Mouse (Mus musculus): ENCODE results near the gene Sgca. TPM values are rescaled to one million over a fixed set of nuclear protein-coding genes. Genes with fewer than 3 reads are reported as not detected.

The Sgca gene
- polyA plus RNA-seq, 1 experiment from 2014 or later = not detected

DNA sequence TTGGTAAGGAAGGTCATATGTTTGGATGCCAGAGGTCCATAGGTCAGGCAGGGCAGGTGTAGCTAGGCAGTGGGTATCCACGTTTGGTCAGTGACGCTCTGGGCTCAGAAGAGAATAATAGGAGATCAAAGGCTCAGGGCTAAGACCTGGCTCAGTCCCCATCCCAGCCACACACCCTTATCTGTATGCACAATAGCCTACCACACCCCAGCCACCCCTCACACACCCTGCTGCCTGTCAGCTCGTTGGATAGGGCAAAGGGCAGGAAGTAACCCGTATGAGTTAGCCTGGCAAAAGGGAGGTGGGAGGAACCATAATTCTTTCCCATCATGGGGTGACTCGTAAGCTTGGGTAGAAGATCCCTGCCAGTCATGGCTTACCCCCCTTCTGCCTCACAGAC lies 21.5 kb upstream of the Sgca start:
- Histone ChIP-seq H3K4me3 (ENCODE audit: low read depth, low read length) (no peak overlapping the region), H3K4me1 (ENCODE audit: control insufficient read depth, insufficient read depth, low read length) (peaks cover 45% of the 10 kb centered on the region), H3K27me3 (replicated peaks; ENCODE audit: control insufficient read depth, insufficient read depth, low read length) (no peaks in the 10 kb centered on the region), H3K36me3 (ENCODE audit: control insufficient read depth, insufficient read depth, low read length) (peaks cover 72% of the 10 kb centered on the region), H3K9ac (ENCODE audit: low read length) (peak overlapping the region; percentile 17; the same call in 1 of the 2 replicates), H3K9me3 (replicated peaks; ENCODE audit: control insufficient read depth, low read length) (no peaks in the 10 kb centered on the region), H3K4me2 (ENCODE audit: low read length) (peak overlapping the region; percentile 14; the same call in 1 of the 2 replicates), H3K27ac (ENCODE audit: low read depth, low read length) (peak overlapping the region; percentile 72)
- ATAC-seq (no peak), DNase-seq (ENCODE audit: low spot score) (no peak)
- WGBS = 72% methylated on average over 5 of the region's 5 CpGs

DNA sequence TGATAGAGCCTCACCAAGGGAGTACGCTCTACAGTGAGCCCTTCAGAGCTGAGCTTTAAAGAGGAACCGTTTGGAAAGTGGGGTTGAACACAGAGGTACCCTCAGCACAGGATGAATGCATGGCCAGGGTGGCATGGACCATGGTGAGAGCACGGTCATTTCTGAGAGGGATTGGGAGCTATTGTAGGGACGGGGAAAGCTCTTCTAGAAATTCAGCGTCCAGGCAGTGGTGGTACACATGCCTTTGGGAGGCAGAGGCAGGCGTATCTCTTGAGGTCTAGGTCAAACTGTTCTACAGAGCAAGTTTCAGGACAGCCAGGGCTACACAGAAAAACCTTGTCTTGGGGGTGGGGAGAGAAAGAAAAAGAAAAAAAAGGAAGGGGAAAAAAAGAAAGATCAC lies 20.9 kb upstream of the Sgca start:
- Histone ChIP-seq H3K9ac (ENCODE audit: low read length) (no peak overlapping the region), H3K27ac (ENCODE audit: low read depth, low read length) (no peak overlapping the region), H3K4me1 (ENCODE audit: control insufficient read depth, insufficient read depth, low read length) (peaks cover 45% of the 10 kb centered on the region), H3K4me3 (ENCODE audit: low read depth, low read length) (no peak overlapping the region), H3K9me3 (replicated peaks; ENCODE audit: control insufficient read depth, low read length) (no peaks in the 10 kb centered on the region), H3K36me3 (ENCODE audit: control insufficient read depth, insufficient read depth, low read length) (peaks cover 66% of the 10 kb centered on the region), H3K4me2 (ENCODE audit: low read length) (no peak overlapping the region), H3K27me3 (replicated peaks; ENCODE audit: control insufficient read depth, insufficient read depth, low read length) (no peaks in the 10 kb centered on the region)
- no peak for ATAC-seq
- DNase-seq (ENCODE audit: low spot score) = no peak
- 92% methylated on average over 6 of the region's 6 CpGs for WGBS

DNA sequence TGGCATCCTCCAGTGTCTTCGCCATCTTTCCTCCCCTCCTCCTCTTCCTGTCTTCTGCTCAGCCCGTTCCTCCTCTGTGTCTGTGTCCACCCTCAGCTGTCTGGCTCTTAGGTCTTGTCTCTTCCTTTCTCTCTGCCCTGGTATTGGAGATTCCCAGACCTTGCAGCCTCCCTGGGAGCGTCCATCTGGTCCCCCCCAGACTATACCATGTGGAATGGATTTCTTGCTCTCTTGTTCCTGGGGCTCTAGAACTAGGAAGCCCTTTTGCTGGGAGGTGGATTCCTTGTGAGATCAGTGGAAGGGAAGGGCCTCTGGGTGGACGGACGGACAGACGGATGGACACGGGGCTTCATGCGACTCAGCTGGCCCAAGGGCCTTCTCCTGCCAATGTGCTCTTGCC lies 20.0 kb upstream of the Sgca start:
- H3K27me3 ChIP-seq (replicated peaks; ENCODE audit: control insufficient read depth, insufficient read depth, low read length) = no peaks in the 10 kb centered on the region
- peaks cover 59% of the 10 kb centered on the region for H3K36me3 ChIP-seq (ENCODE audit: control insufficient read depth, insufficient read depth, low read length)
- H3K9ac ChIP-seq (ENCODE audit: low read length) = peak overlapping the region; percentile 94; the same call in 1 of the 2 replicates
- DNase-seq (ENCODE audit: low spot score) (no peak), ATAC-seq (no peak)
- H3K4me3 ChIP-seq (ENCODE audit: low read depth, low read length) = no peak overlapping the region
- peak overlapping the region; percentile 99 for H3K4me2 ChIP-seq (ENCODE audit: low read length)
- H3K27ac ChIP-seq (ENCODE audit: low read depth, low read length) = no peak overlapping the region
- H3K9me3 ChIP-seq (replicated peaks; ENCODE audit: control insufficient read depth, low read length) = no peaks in the 10 kb centered on the region
- peaks cover 45% of the 10 kb centered on the region for H3K4me1 ChIP-seq (ENCODE audit: control insufficient read depth, insufficient read depth, low read length)
- 87% methylated on average over 8 of the region's 8 CpGs for WGBS

DNA sequence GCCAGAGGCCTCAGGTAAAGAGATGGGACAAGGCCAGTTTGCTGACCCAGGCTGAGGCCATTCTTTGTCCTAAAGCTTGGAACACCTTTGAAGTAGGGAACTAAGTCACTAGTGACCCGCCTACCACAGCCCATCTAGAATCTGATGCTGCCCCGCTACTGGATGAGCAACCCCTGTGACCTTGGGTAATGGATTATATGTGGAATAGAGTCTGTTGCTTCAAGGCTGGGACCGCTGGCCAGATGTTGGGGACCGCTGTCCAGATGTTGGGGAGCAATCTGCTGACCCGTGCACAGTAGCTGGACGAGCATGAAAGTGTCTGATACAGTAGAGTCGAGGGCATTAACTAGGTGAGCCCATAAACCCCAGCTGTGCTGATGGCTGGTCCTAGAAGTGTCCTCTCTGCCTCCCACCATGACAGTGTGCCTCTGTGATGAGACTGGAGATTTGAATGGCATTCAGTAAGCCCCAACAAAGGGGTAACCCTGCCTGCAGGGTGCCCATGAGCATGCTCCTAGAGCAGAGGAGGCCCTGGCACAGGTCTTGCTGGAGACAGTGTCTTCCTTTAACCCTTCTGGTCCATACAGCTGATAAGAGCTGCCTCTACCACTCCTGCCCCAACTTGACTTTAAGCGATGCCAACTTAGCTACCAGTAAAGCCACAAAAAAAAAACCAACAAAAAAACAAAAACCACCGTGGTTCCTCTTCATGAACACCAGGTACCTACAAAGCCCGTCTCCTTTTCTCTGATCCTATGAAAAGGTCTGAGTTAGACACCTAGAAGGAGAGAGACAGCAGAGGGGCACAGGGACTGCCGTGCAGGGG lies 19.0 kb upstream of the Sgca start:
- H3K36me3 ChIP-seq (ENCODE audit: control insufficient read depth, insufficient read depth, low read length) = peaks cover 53% of the 10 kb centered on the region

DNA sequence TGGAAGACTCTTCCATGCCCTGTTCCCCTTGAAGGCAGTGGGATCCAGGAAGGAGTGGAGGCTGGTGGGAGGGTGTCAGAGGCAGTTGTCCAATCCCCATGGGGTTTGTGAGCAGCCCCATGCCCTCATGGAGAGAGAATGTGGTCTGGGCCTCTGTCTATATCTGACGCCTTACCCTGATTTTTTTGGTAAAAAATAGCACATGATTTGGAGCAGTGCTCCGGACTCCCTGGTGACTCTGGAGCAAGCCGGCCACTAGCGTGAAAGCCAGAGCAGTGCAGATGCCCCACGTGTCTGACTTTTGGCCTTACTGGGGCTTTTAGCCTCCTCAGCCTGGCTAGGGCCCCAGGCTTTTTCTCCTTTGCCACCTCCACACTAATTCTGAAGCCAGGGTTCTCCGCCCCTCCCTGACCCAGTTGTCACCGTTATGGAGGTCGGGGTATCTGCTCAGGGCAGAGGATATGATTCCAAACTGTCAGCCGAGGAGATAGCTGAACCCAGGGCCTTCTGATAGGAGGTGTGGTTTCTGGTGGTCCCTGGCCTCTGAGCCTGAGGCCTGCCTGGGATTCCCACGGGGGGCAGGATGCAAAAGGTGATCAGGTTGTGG lies 18.2 kb upstream of the Sgca start:
- ATAC-seq (no peak), DNase-seq (ENCODE audit: low spot score) (no peak)
- Histone ChIP-seq H3K9ac (ENCODE audit: low read length) (peak overlapping the region; percentile 94), H3K4me1 (ENCODE audit: control insufficient read depth, insufficient read depth, low read length) (peaks cover 48% of the 10 kb centered on the region), H3K27me3 (replicated peaks; ENCODE audit: control insufficient read depth, insufficient read depth, low read length) (no peaks in the 10 kb centered on the region), H3K36me3 (ENCODE audit: control insufficient read depth, insufficient read depth, low read length) (peaks cover 44% of the 10 kb centered on the region), H3K27ac (ENCODE audit: low read depth, low read length) (no peak overlapping the region), H3K9me3 (replicated peaks; ENCODE audit: control insufficient read depth, low read length) (no peaks in the 10 kb centered on the region), H3K4me3 (ENCODE audit: low read depth, low read length) (peak overlapping the region; percentile 86), H3K4me2 (ENCODE audit: low read length) (peak overlapping the region; percentile 99)
- 59% methylated on average over 10 of the region's 10 CpGs for WGBS

More for the DNA sequence above, 19.0 kb upstream of the Sgca start:
- Histone ChIP-seq H3K4me1 (ENCODE audit: control insufficient read depth, insufficient read depth, low read length) (peaks cover 45% of the 10 kb centered on the region), H3K9ac (ENCODE audit: low read length) (peak overlapping the region; percentile 94), H3K27ac (ENCODE audit: low read depth, low read length) (no peak overlapping the region), H3K4me3 (ENCODE audit: low read depth, low read length) (peak overlapping the region; percentile 86), H3K4me2 (ENCODE audit: low read length) (peak overlapping the region; percentile 99), H3K9me3 (replicated peaks; ENCODE audit: control insufficient read depth, low read length) (no peaks in the 10 kb centered on the region), H3K27me3 (replicated peaks; ENCODE audit: control insufficient read depth, insufficient read depth, low read length) (no peaks in the 10 kb centered on the region)
- ATAC-seq (no peak), DNase-seq (ENCODE audit: low spot score) (no peak)
- WGBS = 84% methylated on average over 11 of the region's 11 CpGs

DNA sequence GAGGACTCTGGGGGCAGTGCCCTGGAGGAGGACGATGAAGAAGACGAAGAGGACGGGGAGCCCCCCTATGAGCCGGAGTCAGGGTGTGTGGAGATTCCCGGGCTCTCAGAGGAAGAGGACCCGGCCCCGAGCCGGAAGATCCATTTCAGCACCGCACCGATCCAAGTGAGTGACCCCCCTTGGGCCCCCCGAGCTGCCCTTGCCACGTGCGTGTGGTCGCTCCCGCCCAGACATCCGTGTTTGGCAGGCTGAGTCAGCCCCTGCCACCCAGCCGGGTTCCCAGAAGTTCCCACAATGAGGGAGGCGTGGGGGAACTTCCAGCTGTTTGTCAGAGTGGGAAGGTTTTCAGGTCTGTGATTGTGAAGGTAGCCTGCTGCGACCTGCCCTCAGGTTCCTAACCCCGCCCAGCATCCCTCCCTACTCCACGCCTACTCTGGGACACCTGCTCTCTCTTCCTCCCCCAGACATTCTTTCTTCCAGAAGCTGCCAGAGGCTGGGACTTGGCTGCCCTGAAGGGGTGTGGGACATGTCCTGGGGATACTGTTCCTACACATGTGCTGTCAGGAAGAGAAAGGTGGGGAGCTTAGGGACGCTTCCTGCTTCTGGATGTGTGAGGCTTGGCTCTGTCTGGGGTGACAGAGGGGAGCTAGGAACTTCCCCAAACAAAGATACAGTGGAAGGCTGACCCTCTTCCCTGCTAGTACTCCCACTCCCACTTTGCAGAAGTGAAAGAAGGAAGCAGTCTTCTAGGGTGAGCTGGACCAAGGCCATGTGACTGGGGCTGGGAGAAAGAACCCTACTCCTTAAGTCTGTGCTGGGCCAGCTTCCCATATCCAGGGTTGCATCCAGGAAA lies 16.9 kb upstream of the Sgca start:
- Histone ChIP-seq H3K4me1 (ENCODE audit: control insufficient read depth, insufficient read depth, low read length) (peaks cover 51% of the 10 kb centered on the region), H3K36me3 (ENCODE audit: control insufficient read depth, insufficient read depth, low read length) (peaks cover 31% of the 10 kb centered on the region), H3K27me3 (replicated peaks; ENCODE audit: control insufficient read depth, insufficient read depth, low read length) (no peaks in the 10 kb centered on the region), H3K27ac (ENCODE audit: low read depth, low read length) (peak overlapping the region; percentile 94; the same call in 1 of the 2 replicates), H3K9me3 (replicated peaks; ENCODE audit: control insufficient read depth, low read length) (no peaks in the 10 kb centered on the region), H3K4me2 (ENCODE audit: low read length) (peak overlapping the region; percentile 99), H3K4me3 (ENCODE audit: low read depth, low read length) (peak overlapping the region; percentile 86), H3K9ac (ENCODE audit: low read length) (peak overlapping the region; percentile 94)
- DNase-seq (ENCODE audit: low spot score) (no peak), ATAC-seq (no peak)
- WGBS = 2% methylated on average over 22 of the region's 22 CpGs

DNA sequence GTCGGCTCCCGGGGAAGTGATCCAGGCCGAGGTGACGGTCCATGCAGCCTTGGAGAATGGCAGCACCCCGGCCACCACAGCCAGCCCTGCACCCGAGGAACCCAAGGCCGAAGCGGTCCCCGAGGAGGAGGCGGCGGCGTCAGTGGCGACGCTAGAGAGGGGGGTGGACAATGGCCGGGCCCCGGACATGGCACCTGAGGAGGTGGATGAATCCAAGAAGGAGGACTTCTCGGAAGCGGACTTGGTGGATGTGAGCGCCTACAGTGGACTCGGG lies 16.3 kb upstream of the Sgca start:
- DNase-seq (ENCODE audit: low spot score) (no peak), ATAC-seq (no peak)
- H3K9me3 ChIP-seq (replicated peaks; ENCODE audit: control insufficient read depth, low read length) = no peaks in the 10 kb centered on the region
- H3K4me3 ChIP-seq (ENCODE audit: low read depth, low read length) = peak overlapping the region; percentile 86
- 0% methylated on average over 20 of the region's 20 CpGs for whole genome bisulfite sequencing
- peak overlapping the region; percentile 99 for H3K4me2 ChIP-seq (ENCODE audit: low read length)
- peak overlapping the region; percentile 94 for H3K27ac ChIP-seq (ENCODE audit: low read depth, low read length)
- H3K9ac ChIP-seq (ENCODE audit: low read length) = peak overlapping the region; percentile 94
- H3K27me3 ChIP-seq (replicated peaks; ENCODE audit: control insufficient read depth, insufficient read depth, low read length) = no peaks in the 10 kb centered on the region
- H3K4me1 ChIP-seq (ENCODE audit: control insufficient read depth, insufficient read depth, low read length) = peaks cover 45% of the 10 kb centered on the region
- peaks cover 25% of the 10 kb centered on the region for H3K36me3 ChIP-seq (ENCODE audit: control insufficient read depth, insufficient read depth, low read length)

DNA sequence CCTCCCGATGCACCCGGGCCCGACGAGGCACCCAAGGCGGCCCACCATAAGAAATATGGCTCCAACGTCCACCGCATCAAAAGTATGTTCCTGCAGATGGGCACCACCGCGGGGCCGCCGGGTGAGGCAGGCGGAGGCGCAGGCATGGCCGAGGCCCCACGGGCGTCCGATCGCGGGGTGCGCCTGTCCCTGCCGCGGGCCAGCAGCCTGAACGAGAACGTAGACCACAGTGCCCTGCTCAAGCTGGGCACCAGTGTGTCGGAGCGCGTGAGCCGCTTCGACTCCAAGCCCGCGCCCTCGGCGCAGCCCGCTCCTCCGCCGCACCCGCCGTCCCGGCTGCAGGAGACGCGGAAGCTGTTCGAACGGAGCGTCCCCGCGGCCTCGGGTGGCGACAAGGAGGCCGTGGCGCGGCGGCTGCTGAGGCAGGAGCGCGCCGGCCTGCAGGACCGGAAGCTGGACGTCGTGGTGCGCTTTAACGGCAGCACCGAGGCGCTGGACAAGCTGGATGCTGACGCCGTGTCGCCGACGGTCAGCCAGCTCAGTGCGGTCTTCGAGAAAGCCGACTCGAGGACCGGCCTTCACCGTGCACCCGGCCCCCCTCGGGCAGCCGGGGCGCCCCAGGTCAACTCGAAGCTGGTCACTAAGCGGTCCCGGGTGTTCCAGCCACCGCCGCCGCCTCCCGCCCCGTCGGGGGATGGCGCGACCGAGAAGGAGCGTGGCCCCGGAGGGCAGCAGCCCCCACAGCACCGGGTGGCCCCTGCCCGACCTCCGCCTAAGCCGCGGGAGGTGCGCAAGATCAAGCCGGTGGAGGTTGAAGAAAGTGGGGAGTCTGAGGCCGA lies 15.7 kb upstream of the Sgca start:
- Histone ChIP-seq H3K9ac (ENCODE audit: low read length) (peak overlapping the region; percentile 94), H3K4me1 (ENCODE audit: control insufficient read depth, insufficient read depth, low read length) (peaks cover 45% of the 10 kb centered on the region), H3K36me3 (ENCODE audit: control insufficient read depth, insufficient read depth, low read length) (peaks cover 20% of the 10 kb centered on the region), H3K27me3 (replicated peaks; ENCODE audit: control insufficient read depth, insufficient read depth, low read length) (no peaks in the 10 kb centered on the region), H3K9me3 (replicated peaks; ENCODE audit: control insufficient read depth, low read length) (no peaks in the 10 kb centered on the region), H3K4me2 (ENCODE audit: low read length) (peak overlapping the region; percentile 99), H3K27ac (ENCODE audit: low read depth, low read length) (peak overlapping the region; percentile 94), H3K4me3 (ENCODE audit: low read depth, low read length) (peak overlapping the region; percentile 86)
- DNase-seq (ENCODE audit: low spot score) (peak; percentile 27), ATAC-seq (0 out of 2 replicates have a peak, but pooled peaks have one; percentile 10)
- 2% methylated on average over 99 of the region's 99 CpGs for WGBS

All from forebrain, embryonic 14.5 days (tissue).